ENCODE assay signal across 9 mouse cellular contexts in genomic region chr1:41810318-41810964, GRCm38 (mm10).
DNase-seq lines count a peak whose midpoint lies in the region; ATAC-seq lines count a peak whose summit lies in the region.
"Had no signal": no experiment of that assay in that cellular context is flagged by ENCODE, and none has a peak within 500 bp of the region (broad histone marks: within the 10 kb centered on the region; RNA-seq: fewer than 3 reads in every experiment).

No protein-coding gene starts in this region.

- no peaks in the 10 kb centered on the region for H3K9me3 ChIP-seq in heart, embryonic 12.5 days (replicated peaks)
- H3K9me3 ChIP-seq in kidney, embryonic 15.5 days (replicated peaks) = no peaks in the 10 kb centered on the region
- no peaks in the 10 kb centered on the region for H3K9me3 ChIP-seq in limb, embryonic 12.5 days
- H3K9me3 ChIP-seq: liver, embryonic 15.5 days had no signal

- H3K4me2 ChIP-seq in heart, embryonic 12.5 days = peak overlapping the region; percentile 45
- peak overlapping the region; percentile 51 for H3K4me2 ChIP-seq in kidney, embryonic 15.5 days
- peak overlapping the region; percentile 49 for H3K4me2 ChIP-seq in limb, embryonic 12.5 days
- H3K4me2 ChIP-seq: liver, embryonic 15.5 days had no signal

- H3K4me3 ChIP-seq in heart, embryonic 12.5 days = peak overlapping the region; percentile 17
- H3K4me3 ChIP-seq in kidney, embryonic 15.5 days (replicated peaks) = peak overlapping the region; percentile 25
- peak overlapping the region; percentile 23 for H3K4me3 ChIP-seq in limb, embryonic 12.5 days (replicated peaks)
- H3K4me3 ChIP-seq: liver, embryonic 15.5 days had no signal

- no peak overlapping the region for H3K27ac ChIP-seq in heart, embryonic 12.5 days (ENCODE audit: poor library complexity, severe bottlenecking)
- no peak overlapping the region for H3K27ac ChIP-seq in kidney, embryonic 15.5 days
- H3K27ac ChIP-seq in limb, embryonic 12.5 days = no peak overlapping the region
- H3K27ac ChIP-seq: liver, embryonic 15.5 days had no signal

- peak; percentile 24 for DNase-seq in gastrocnemius, postnatal 14 days
- no peak for DNase-seq in gastrocnemius, postnatal 36 days
- peak; percentile 29 to 61 for DNase-seq in cerebellum, postnatal 4 days (ENCODE audit: low spot score in 2 of 2)
- peak; percentile 25 for DNase-seq in ovary, postnatal 14 days (ENCODE audit: low spot score)
- no peak for DNase-seq in thymus, postnatal 4 days

- intact Hi-C loops in gastrocnemius, postnatal 14 days (cut with DNase I; ENCODE audit: low total_unique reads) = no loop called here
- intact Hi-C loops in gastrocnemius, postnatal 36 days (cut with DNase I) = no loop called here

- ATAC-seq in heart, embryonic 12.5 days (ENCODE audit: insufficient number of reproducible peaks, low FRiP score) = no peak
- ATAC-seq in kidney, embryonic 15.5 days (replicated peaks; ENCODE audit: low FRiP score) = 0 out of 2 replicates have a peak, but pooled peaks have one; percentile 87
- ATAC-seq in limb, embryonic 12.5 days (ENCODE audit: insufficient number of reproducible peaks, insufficient read depth, low FRiP score, low TSS enrichment, low read depth) = peak; percentile 94

- H3K9ac ChIP-seq in heart, embryonic 12.5 days = no peak overlapping the region
- no peak overlapping the region for H3K9ac ChIP-seq in kidney, embryonic 15.5 days
- no peak overlapping the region for H3K9ac ChIP-seq in limb, embryonic 12.5 days (replicated peaks)
- H3K9ac ChIP-seq: liver, embryonic 15.5 days had no signal

- H3K4me1 ChIP-seq in heart, embryonic 12.5 days (replicated peaks) = peaks cover 4% of the 10 kb centered on the region; the same call in 1 of the 2 replicates
- H3K4me1 ChIP-seq in kidney, embryonic 15.5 days = peaks cover 4% of the 10 kb centered on the region; the same call in 1 of the 2 replicates
- H3K4me1 ChIP-seq in limb, embryonic 12.5 days (replicated peaks) = no peaks in the 10 kb centered on the region; the same call in 1 of the 2 replicates
- H3K4me1 ChIP-seq: liver, embryonic 15.5 days had no signal

- whole genome bisulfite sequencing in heart, embryonic 12.5 days = 21% methylated on average over 9 of the region's 9 CpGs
- WGBS in kidney, embryonic 15.5 days = 3% methylated on average over 9 of the region's 9 CpGs
- 6% methylated on average over 9 of the region's 9 CpGs for WGBS in limb, embryonic 12.5 days

- H3K36me3 ChIP-seq in heart, embryonic 12.5 days = no peaks in the 10 kb centered on the region
- H3K36me3 ChIP-seq in kidney, embryonic 15.5 days = no peaks in the 10 kb centered on the region
- no peaks in the 10 kb centered on the region for H3K36me3 ChIP-seq in limb, embryonic 12.5 days
- H3K36me3 ChIP-seq: liver, embryonic 15.5 days had no signal

- H3K27me3 ChIP-seq in heart, embryonic 12.5 days (replicated peaks) = no peaks in the 10 kb centered on the region
- H3K27me3 ChIP-seq in kidney, embryonic 15.5 days = no peaks in the 10 kb centered on the region
- H3K27me3 ChIP-seq in limb, embryonic 12.5 days = no peaks in the 10 kb centered on the region
- H3K27me3 ChIP-seq: liver, embryonic 15.5 days had no signal

Comparison
In these comparisons a context has a peak if more than half of its experiments do, and no peak if none do; other contexts are left out.
1. DNase-seq: peak in gastrocnemius, postnatal 14 days (single experiment), cerebellum, postnatal 4 days (2 of 2) and ovary, postnatal 14 days (single experiment); none in gastrocnemius, postnatal 36 days (0 of 2) and thymus, postnatal 4 days (single experiment).
2. Peak in every context shown above with its lines, with median percentiles within 50 percentile points of each other: H3K4me2 ChIP-seq and H3K4me3 ChIP-seq.